Mouse (Mus musculus) heart, postnatal 0 days (tissue): Measurements from ENCODE around the gene Alk.

Experiments
- CTCF ChIP-seq: IDR thresholded peaks from 2 replicates; pipeline ENCODE4 v1.5.1; 2016; ENCODE audit warnings: antibody characterized with exemption, control low read depth, low read depth
- EP300 ChIP-seq: IDR thresholded peaks from 2 replicates; pipeline ENCODE4 v1.6.1; 2016; ENCODE audit warnings: antibody characterized with exemption, low read depth

DNA sequence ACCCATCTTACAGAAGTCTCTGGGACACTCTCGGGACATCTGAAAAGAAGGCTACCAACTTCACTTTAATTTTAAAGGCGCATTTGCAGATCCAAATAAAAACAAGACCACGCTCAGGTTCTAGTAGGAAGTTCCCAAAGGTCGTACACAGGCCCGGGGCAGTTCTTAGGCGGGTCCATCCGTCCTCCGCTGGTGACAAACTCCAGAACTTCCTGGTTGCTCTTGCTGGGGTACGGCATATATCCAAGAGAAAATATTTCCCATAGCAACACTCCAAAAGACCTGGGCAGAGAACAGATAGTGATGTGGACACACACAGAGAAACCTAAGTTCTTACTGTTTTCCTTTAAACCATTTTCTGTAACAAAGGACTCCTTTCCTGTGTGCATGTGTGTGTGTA is 729.6 kb downstream of the Alk start:
- TF ChIP-seq CTCF (no peak), EP300 (no peak)
